Mouse (Mus musculus): ENCODE measurements around the gene Akr1c18.
"Not testable (repeated sequence)": the region's sequence is repeated elsewhere in the genome, so short reads cannot be mapped to it uniquely, and the experiment has no call there.

Gene Akr1c18

GRCm38 (mm10) chr13:4150518-4150917 lies at the start of gene Akr1c18:
Gene Akr1c18 (minus strand): TSS chr13:4150654.
- DNase-seq (ENCODE audit: low spot score in 2 of 2): no peak

DNA sequence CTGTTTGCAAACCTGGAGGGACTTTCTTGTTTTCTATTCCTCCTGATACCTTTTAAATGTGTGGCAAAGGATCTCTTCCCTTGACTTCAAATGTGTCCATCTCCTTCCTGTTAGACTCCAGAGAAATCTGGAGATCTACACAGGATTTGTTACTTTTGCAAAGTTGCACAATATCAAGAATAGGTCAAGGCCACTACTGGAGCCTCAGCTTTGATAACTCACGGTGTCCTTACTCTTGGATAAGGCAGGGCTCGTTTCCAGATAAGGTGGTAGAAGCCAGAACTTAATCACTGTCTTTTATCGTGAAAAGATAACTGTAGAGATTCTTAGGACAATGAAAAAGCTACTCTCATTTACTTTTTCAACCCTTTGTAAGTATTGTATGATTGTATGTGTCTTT lies 42.1 kb upstream of the Akr1c18 start:
- DNase-seq (ENCODE audit: low spot score in 2 of 2): no peak

DNA sequence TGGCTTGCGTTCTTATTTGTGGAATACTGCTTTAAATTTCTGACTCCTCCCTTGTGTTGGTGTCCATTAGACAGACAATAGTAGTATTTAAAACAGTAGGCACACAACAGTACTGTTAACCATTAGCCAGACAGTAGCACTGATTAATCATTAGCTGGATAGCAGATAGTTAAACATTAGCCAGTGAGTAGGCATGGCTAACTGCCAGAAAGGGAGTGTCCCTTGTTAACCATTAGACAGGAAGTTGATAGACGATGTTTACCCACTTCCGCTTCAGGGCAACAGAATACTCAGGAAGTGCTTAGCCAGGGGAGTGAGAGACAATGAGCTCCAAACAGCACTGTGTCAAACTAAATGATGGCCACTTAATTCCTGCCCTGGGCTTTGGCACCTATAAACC lies 40.5 kb upstream of the Akr1c18 start, which contains the start of gene Akr1c13:
Akr1c13 (plus strand) TSS at position 247 of the 400 bp plus-strand sequence.
- peak; percentile 36 to 42 for DNase-seq (ENCODE audit: low spot score in 2 of 2)

- DNase-seq (ENCODE audit: low spot score in 2 of 2): no peak
Observed at GRCm38 (mm10) chr13:4188174-4188573, 37.7 kb upstream of the Akr1c18 start.

- DNase-seq (ENCODE audit: low spot score in 2 of 2): not testable (repeated sequence)
Observed at GRCm38 (mm10) chr13:4186641-4187411, 36.4 kb upstream of the Akr1c18 start.

- DNase-seq (ENCODE audit: low spot score in 2 of 2): no peak
Observed at GRCm38 (mm10) chr13:4183116-4183515, 32.7 kb upstream of the Akr1c18 start.

DNA sequence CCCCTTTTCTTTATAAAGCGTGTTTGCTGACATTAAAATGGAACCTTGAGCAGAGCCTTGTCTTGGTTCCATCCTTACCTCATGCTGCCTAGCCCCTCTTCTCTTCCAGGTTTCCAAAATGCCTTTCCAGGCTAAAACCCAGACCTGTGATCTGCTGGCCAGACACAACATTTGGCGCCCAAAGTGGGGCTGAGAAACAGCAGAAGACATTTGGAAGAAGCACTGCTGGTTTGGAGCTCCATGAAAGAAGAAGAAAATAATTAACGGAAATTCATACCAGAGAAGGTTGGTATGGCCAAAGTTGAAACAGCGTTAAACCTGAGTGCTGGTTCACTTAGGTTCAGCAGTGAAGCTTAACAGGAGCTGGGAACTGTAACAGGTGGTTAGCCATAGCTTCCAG lies 30.9 kb upstream of the Akr1c18 start:
- DNase-seq (ENCODE audit: low spot score in 2 of 2): not testable (repeated sequence)

DNA sequence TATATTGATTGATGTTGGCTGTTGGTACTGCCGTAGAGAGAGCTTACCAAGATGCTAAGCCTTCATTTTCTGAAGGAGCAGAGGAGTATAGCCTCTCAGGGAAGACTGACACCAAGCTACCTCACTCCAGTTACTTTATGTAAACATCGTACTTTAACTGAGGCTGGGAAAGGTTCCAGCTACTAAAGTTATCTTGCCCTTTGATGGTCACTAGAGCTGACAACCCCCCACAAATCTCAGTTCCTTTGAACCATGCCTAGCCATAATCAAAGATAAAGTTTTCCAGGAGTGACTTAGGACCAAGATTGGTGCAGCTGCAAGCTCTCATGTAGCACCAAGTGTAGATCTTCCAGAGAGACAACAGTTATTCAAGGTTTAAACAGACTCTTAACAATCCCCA lies 22.5 kb upstream of the Akr1c18 start:
- no peak for DNase-seq (ENCODE audit: low spot score in 2 of 2)

DNA sequence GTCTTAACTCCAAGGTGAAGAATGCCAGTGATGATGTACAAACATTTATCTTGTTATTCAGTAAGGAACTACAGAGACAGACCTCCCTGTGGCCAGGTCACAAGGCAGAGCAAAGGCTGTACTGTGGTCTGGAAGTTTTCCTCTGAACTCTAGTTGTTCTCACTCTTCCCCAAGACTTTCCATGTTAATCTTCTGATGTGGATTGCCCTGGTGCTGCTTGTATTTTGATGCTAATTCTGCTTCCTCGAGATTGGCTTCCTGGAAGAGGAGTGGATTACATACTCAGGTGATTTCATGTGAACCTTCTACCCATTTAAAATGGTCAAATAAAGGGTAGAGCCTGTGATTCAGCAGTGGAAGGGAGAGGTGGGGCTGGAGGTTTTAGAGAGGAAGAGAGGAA lies 17.6 kb upstream of the Akr1c18 start:
- no peak for DNase-seq (ENCODE audit: low spot score in 2 of 2)

DNA sequence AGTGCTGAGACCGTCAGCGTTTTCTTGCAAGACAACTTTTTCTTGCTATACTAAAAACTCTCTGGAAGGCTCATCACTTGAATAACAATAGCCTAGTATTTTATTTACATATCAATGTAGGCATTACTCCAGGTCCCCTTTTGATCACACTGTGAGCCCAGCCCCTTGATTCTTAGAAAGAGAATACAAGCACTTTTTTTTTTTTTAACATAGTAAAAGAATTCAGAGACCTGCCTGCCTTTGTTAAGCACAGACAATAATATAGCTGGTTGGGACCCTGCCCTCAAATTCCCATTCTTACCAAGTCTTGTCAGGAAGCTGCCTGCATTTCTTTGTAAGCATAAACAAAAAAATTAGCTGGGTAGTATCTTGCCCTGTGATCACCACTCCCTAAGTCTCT lies 4.8 kb upstream of the Akr1c18 start:
- no peak for DNase-seq (ENCODE audit: low spot score in 2 of 2)

DNA sequence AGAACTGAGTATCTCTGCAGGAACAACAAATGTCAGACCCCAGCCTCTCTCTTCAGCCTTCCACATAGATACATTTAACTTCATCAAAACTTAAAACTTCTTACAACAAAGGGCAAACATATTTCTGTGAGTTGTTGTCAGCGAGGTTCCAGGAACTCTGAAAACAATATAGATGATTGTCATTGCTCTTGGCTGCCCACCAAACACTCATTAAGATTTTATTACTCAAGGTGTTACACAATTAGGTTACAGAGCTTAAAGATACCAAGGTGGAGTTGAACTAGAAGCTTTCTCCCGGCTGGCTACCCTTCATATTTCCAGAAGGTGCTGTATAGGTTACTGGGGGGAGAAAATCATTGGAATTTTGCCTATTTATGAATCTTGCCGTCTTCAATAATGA lies 3.1 kb upstream of the Akr1c18 start:
- no peak for DNase-seq (ENCODE audit: low spot score in 2 of 2)

DNA sequence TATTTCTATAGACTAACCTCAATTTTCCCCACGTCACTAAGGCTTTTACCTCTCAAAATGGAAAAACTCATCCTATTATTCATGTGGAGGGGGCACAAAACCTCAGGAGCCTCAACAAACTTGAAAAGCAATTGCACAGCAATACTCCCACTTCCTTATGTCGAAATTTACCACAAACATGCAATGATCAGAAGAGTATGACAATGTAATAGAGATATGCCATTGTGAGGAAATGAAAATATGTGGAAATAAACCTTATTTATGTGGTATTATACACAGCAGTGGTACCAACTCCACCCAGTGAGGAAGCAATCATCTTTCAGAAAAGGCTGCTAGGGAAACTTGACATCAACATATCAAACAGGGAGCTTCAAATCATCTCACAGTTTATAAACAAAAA lies 2.5 kb upstream of the Akr1c18 start:
- no peak for DNase-seq (ENCODE audit: low spot score in 2 of 2)

- DNase-seq (ENCODE audit: low spot score in 2 of 2): no peak
Observed at GRCm38 (mm10) chr13:4144261-4144660, 6.2 kb downstream of the Akr1c18 start.

GRCm38 (mm10) chr13:4133070-4133469 lies 17.4 kb downstream of the Akr1c18 start:
- DNase-seq (ENCODE audit: low spot score in 2 of 2): peak; percentile 16 to 26

DNA sequence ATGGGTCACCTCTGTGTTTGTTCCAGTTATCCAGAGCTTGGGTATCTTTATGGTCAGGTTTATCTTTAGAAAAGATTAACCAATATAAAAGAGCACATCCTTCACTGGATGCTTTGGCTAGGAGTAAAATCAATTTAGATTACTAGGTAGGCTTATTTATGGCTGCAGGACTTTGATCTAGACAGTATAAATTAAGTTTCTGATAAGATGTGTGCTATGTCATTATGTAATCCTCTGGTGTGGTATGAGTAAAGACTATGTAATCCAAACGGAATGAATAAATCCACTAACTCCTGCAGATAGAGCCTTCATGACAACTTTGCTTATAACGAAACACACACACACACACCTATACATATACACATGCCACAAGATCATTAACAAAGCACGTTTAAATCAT lies 18.7 kb downstream of the Akr1c18 start:
- no peak for DNase-seq (ENCODE audit: low spot score in 2 of 2)

DNA sequence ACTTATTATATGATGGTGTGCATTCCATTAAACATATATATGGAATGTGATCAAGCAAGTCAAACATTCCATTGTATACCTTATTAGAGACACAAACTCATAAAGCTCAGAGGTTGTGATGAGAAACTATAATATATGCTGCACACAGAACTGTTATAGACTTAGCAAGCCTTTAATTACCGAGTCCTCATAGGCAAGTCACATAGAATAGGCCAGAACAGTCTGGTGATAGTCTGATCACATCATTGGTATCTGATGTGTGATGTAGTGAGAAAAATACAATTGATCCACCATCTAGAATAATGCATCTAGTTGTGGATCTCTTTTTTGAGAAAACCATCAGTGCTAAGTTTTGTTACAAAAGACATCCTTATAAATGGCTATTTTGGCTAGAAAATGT lies 19.1 kb downstream of the Akr1c18 start:
- no peak for DNase-seq (ENCODE audit: low spot score in 2 of 2)

GRCm38 (mm10) chr13:4129100-4129499 lies 21.4 kb downstream of the Akr1c18 start:
- DNase-seq (ENCODE audit: low spot score in 2 of 2): no peak

GRCm38 (mm10) chr13:4125846-4126245 lies 24.6 kb downstream of the Akr1c18 start:
- not testable (repeated sequence) for DNase-seq (ENCODE audit: low spot score in 2 of 2)

GRCm38 (mm10) chr13:4124471-4124870 lies 26.0 kb downstream of the Akr1c18 start:
- not testable (repeated sequence) for DNase-seq (ENCODE audit: low spot score in 2 of 2)

DNA sequence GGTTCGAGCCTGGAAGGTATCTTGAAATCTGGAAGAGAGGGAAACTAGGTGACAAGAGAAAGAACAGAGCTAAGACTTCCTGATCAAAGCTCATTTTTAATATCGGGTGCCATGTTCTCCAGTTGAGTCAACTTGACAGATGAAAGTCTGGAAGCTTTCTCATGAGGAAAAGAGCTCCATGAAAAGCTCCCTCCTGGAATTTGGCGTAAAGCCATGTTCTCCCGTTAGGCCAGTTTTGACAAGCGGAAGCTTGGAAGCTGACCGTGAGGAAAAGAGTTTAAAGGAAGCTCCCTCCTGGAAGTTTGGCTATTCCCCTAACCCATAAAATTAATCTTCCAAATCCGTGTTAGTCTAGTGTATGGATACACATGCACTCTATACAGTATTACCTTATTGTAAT lies 27.3 kb downstream of the Akr1c18 start:
- DNase-seq (ENCODE audit: low spot score in 2 of 2): no peak

DNA sequence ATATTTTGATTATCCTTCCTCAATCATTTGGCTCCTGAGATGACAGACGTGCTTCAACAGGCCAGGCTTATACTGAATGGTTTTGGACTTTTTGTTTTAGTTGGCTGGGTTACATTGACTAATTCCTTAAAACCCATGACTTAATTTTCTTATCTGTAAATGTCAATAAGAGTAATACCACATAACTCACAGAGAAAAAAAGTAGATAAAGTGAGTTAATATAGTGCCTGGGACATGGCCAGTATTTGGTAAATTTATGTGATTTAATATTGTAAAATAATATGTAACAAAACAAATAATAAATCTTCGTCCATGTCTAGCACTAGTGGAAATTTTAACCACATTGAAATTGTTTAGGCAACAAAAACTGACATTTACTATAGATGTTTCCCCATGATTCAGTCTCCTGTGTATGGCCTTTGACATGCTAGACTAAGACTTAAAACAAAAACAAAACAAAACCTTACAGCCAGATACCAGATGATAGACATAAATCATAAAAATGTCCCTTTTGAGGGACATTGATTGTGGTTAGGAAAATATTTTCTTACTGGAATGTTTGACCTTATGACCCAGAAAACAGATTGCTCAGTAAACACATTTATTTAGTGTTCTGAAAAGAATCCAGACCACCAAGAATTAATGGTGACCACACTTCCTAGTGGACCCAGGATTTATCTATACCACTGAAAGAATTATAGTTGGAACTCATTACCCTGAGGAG lies 31.1 kb downstream of the Akr1c18 start:
- DNase-seq (ENCODE audit: low spot score in 2 of 2): no peak

- peak; percentile 44 to 59 for DNase-seq (ENCODE audit: low spot score in 2 of 2)
Observed at GRCm38 (mm10) chr13:4110281-4111188, 39.9 kb downstream of the Akr1c18 start.
